Mouse (Mus musculus) heart, postnatal 10 days (tissue): Measurements from ENCODE around the gene Gm20422. TPM values are rescaled to one million over a fixed set of nuclear protein-coding genes. Genes with fewer than 3 reads are reported as not detected.

Source experiments
- DNase-seq, 2 experiments: peaks; one replicate each; pipeline ENCODE4 v3.0.0; 2021
- intact Hi-C: fragments of 180-260 bp; cut with DNase I; formaldehyde crosslinking; loops from one replicate; pipeline ENCODE4 v1.15.1; 2025
- total RNA-seq, 2 experiments: library from RNA; stranded (reverse); gene quantifications; 2 replicates each; pipeline ENCODE4 v1.2.3; 2021

The Gm20422 gene
- total RNA-seq, 2 experiments from 2014 or later: 4.5 to 5.4 TPM

DNA sequence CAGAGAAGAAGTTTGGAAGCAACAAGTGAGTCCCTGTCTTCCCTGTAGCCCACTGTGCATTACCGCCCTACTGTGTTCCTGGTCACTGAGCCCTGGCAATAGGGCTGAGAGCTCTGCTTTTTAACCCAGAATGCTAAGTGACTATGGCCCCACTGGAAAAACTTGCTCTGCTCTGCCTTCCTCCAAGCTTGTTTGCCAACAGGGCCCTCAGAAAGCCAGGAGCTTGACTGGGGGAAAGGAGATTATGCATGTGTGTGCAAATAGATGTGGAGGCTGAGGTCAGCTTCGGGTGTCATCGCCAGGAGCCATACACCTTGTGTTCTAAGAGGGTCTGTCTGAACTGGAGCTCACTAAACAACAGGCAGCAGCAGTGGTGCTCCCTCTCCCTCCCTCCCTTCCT is 19.4 kb upstream of the Gm20422 start:
- DNase-seq: no peak
- intact Hi-C loops: loop anchor here (5.0 kb wide), 1 partner anchor 167 kb away; the partner anchor contains the start of gene Zfp868

DNA sequence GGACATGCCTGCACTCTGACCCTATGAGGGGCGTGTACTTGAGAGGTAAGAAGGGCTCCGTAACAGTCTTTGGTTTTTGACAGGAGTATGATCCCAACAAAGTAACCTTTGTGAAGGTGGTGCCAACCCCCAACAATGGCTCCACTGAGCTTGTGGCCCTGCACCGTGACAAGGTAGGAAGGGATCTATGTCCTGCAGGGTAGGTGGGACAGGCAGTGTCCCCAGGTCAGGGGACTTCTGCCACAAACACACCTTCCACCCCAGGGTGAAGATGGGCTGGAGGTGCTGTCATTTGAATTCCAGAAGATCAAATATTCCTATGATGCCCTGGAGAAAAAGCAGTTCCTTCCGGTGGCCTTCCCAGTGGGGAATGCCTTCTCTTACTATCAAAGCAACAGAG is 19.0 kb upstream of the Gm20422 start:
- intact Hi-C loops: loop anchor here (5.0 kb wide), 1 partner anchor 166 kb away; the partner anchor contains the start of gene Zfp868
- DNase-seq: no peak

DNA sequence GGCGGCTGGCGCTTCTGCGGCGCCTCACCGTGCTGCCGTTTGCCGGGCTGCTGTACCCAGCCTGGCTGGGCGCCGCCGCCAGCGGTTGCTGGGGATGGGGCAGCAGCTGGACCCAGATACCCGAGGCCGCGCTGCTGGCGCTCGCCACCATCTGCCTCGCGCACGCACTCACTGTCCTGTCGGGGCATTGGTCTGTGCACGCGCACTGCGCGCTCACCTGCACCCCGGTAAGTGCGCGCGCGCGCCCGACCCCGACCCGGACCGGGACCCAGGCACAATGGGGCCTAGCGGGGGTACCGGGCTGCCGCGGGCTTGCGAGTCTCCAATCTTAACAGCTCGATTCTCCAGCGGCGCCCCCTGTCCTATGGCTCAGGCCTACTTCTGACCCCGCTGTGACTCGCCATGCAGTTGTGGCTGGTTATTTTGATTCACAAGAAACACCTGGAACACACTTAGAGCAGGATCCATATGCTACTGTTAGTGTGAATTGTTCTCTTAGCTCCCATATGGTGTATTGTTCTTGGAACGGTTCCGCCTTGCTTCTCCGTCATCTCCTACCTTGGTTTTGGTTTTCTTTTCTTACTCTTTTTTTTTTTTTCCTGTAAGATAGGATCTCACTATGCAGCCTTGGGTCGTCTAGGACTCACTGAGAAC is 16.9 kb upstream of the Gm20422 start:
- intact Hi-C loops: loop anchor here (1.0 to 5.0 kb wide), 2 partner anchors 75 to 164 kb away; partner anchors contain the start of gene Zfp868
- no peak for DNase-seq

DNA sequence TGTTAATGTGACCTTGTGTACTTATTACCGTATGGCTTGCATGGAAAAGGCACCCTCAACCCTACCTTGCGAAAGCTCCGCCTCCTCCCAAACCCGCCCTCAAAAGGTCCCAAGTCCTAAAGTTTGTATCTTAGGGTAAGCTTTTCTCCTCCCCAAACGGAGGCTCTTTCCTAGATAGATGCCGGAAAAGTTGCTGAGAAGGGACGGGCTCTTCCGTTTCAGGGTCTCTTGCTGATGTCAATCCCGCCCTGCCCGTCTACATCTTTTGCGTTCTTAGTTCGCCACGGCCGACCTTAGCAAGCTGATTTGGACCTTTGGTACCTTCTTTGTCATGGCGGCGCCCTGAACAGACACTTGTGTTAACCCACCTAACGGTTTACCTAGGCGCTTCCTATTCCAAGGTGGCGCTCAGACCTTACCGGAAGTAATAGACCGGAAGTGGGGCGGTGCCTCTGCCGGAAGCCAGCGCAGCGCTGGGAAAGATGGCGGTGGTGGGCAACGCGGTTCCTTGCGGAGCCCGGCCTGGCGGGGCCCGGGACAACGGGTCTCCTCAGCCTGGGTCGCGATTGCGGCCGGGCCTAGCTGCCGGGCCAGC is 16.2 kb upstream of the Gm20422 start, which contains the start of the genes Atp13a1 and Zfp866:
Atp13a1 (plus strand) TSS at position 391 of the 595 bp plus-strand sequence.
Zfp866 (minus strand) TSS at position 406 of the 595 bp plus-strand sequence.
- intact Hi-C loops: loop anchor here (1.0 to 5.0 kb wide), 2 partner anchors 75 to 164 kb away; partner anchors contain the start of gene Zfp868
- peak; percentile 93 to 94 for DNase-seq

DNA sequence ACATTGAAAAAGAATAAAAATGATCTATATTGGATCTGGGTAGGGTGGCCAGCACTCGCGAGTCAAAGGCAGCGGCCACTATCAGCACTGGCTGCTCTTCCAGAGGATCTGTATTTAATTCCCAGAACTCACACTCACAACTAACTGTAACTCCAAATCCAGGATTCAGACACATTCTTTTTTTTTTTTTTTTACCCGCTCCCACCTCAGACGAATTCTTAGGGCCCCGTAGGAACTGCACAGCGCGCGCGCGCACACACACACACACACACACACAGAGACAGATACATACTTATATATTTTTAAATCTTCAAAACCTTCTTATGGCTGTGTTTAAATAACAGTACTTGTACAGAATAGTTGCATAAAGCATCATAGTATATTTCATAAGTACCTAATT is 15.7 kb upstream of the Gm20422 start:
- intact Hi-C loops: loop anchor here (5.0 kb wide), 1 partner anchor 163 kb away; the partner anchor contains the start of gene Zfp868
- no peak for DNase-seq

DNA sequence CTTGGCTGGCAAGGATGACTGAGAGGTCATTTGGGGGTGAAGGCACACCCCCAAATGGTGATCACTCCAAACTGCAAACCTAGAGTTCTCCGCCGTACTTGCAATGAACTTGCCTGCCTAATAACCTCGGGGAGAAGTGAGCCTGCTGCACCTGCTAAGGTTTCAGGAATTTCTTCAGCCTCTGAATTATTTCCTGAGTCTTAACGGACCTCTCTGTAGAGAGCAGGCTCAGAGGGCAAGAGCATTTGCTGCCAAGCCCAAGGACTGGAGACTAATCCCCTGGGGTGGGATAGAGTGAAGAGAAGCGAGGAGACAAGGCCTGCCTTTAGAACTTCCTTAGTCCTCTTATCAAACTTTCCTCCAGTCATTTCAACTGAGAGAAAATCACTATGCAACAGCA is 15.0 kb upstream of the Gm20422 start:
- intact Hi-C loops: loop anchor here (5.0 kb wide), 1 partner anchor 162 kb away; the partner anchor contains the start of gene Zfp868
- no peak for DNase-seq

DNA sequence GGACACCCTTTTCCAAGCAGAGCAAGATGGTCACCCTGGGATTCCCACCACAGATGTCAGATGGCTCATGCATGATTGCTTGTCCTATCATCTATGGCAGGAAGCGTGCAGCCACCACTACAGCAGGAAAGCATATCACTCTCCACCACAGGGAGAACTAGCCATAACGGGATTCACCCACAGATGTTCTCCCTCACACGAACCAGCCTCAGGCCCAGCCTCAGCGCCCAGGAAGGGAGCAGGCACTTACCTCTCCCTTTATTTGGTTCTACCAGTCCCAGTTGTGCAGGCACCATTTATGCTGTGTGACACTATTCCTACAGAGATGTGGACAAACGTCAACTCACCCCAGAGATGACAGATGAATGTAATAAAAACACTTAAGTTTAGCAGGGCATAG is 14.4 kb upstream of the Gm20422 start:
- no peak for DNase-seq
- intact Hi-C loops: no loop called here

DNA sequence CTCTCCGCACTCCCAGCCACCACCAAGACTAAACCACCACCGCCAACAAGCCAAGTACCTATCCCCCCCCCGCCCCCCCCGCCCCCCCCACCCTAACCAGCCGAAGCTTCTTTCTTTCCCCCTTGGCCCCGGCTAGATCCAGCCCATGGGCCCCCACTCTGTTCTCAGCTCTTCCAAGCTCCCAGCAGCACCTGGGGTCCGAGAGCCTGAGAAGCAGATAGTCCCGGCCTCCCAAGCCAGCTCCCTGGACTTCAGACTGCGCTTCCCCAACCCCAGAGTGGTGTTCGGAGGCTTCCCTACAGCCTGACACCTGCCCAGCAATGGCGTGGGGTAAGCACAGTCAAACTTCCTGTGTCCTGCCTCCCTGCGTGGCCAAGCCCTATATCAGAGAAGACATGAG is 2.4 kb upstream of the Gm20422 start:
- DNase-seq: no peak
- intact Hi-C loops: no loop called here

DNA sequence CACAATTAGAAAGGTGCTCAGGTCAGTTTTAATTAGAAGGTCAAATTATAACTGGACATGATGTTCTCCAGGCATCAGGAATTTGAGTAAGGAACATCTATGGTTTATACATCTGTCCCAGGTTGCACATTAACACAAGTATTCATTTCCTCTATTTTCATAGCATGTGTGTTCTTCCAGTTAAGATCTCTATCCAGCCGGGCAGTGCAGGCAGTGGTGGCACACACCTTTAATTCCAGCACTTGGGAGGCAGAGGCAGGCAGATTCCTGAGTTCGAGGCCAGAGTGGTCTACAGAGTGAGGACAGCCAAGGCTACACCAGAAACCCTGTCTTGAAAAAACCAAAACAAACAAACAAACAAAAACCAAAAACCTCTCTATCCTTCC is 456 bp upstream of the Gm20422 start:
- intact Hi-C loops: no loop called here
- DNase-seq: no peak

DNA sequence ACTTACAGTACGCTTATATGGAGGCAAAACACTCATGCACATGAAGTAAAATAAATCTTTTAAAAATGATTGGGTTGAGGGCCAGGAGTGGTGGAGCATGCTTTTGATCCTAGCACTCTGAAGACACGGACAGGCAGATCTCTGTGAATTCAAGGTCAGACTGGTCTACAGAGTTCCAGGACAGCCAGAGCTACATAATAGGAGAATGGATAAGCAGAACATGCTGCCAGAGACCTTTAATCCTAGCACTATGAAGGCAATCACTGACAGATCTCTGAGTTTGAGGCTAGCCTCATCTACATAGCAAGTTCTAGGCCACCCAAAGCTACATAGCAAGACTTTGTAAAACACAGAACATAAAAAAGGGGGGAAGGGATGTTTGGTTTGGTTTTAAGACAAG is 2.6 kb downstream of the Gm20422 start:
- intact Hi-C loops: no loop called here
- no peak for DNase-seq

DNA sequence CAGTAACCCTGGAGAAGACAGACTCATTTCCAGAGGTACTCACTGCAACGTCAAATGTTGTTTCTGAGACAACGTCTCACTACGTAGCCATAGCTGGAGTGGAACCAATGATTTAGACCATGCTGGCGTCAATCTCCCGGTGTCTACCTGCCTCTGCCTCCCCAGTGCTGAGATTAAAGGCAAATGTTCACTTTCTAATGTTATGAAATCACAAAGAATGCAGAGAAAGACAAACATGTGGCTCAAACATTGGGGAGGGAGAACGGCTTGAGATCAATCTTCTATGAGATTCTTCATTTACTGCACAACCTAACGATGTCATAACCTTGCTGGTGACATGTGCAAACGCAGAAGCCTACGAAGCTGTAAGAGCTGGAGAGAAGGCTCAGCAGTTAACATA is 3.5 kb downstream of the Gm20422 start:
- intact Hi-C loops: no loop called here
- no peak for DNase-seq

DNA sequence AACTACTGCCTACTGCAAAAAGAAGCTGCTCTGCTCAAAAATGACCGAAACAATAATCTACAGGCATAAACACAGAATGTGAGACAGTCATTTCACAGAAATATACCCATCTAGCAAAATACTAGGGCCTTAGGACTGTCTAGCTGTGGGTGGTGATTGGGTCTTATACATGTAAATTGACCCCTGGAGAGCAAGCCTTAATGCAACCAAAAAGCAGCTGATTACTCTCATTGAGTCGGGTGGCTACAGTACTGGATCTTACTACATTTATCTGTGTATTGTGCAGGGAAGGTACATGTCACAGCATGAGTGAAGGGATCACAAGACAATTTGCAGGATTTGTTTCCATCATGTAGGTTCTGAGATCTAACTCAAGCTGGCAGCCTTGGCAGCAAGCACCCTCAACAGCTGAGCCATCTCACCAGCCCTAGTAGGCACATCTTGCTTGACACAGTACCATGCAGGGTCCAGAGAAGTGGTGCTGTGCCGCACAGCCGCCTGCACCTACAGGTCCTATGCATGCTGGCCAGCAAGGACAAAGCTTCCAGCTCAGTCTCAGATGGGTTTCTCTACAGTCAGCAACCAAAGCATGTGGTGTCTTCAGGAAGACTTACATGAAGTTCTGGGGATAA is 12.8 kb downstream of the Gm20422 start:
- DNase-seq: no peak
- intact Hi-C loops: no loop called here

DNA sequence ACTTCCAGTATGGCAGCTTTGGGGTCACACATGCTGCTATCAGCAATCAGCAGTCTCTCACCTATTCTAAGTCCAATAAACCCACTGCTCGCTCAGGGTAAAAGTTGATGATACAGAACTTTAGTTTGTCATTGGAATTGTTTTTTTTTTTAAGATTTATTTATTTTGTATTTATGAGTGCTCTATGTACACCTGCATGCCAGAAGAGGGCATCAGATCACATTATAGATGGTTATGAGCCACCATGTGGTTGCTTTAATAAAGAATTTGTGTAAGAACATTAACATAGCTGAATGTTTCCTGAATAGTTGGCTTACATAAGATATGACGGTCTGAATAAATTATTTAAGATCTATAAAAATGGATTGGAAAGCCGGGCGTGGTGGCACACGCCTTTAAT is 16.4 kb downstream of the Gm20422 start:
- intact Hi-C loops: no loop called here
- DNase-seq: no peak

DNA sequence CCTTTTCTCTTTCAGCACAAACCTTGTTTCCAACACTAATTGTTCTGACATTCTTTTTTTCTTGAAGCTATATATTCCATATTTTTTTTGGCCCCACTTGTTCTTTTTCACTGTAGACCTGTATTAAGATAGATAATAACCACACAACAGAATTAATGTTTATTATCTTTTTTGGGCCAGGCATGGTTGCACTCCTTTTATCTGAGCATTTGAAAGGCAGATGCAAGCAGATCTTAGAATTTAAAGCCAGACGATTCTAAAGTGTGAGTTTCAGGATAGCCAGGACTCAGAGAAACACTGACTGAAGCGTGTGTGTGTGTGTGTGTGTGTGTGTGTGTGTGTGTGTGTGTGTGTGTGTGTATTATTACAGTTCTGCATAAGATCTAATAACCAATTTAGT is 22.2 kb downstream of the Gm20422 start:
- intact Hi-C loops: no loop called here
- DNase-seq: no peak

DNA sequence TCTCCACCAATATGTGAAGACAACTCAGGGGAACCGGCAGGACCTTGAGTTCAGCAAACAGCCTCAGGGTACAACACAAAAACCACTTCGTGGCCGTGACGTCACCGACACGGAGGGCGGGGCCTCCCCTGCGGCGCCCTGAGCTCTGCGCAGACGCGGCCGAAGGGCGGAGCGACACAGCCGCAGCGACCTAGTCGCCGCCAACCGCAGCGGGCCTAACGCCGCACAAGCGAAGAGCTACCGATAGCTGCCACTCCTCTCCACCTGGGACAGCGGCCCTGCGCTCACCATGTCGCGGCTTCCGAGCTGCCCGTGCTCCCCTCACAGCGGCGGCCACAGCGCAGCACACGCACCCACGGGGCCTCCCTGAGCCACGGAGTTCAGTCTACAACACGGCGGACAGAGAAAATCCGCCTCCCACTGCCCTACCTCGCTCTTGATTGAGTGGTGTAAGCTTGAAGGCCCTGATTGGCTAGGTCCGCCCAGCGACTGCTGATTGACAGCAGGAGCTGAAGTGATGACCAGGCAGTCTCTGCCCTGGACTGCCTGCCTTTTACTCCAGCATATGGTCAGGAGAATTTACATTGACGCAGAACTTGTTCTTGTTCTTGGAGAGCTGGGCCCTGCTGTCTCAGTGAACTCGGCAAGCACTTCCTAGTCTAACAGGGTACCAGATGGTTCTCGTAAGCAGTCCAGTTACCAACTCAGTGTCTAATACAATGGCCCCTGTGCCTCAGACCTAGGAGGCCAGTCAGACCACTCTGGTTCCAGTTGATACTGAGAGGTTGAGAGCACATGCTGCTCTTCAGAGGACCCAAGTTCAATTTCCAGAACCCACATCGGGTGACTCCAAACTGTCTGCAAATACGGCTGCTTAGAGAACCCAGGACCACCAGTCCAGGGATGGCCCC is 24.9 kb downstream of the Gm20422 start, which contains the start of gene Zfp963:
Zfp963 (minus strand) TSS at position 427 of the 911 bp plus-strand sequence.
- intact Hi-C loops: loop anchor here (2.0 kb wide), 2 partner anchors 19 to 33 kb away; no protein-coding TSS in a partner anchor
- DNase-seq: peak; percentile 97

DNA sequence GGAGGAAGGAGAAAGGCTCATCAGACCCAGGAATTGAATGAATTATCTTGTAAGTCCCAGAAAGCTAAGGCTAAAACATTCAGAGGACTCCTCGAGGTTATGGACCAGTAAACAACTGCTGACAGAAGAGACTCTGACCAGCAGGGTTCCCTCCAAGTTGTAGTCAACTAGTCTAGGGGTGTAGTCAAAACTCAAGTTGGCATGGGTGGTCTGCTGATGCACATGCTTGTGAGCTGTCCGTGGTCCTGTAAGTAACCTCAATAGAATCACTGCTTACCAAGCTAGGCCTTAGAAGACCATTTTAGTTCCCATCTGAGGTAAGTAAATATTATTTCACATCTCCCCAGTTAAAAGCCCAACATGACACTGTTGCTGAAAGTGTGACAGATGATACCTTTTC is 33.5 kb downstream of the Gm20422 start:
- intact Hi-C loops: no loop called here
- no peak for DNase-seq

DNA sequence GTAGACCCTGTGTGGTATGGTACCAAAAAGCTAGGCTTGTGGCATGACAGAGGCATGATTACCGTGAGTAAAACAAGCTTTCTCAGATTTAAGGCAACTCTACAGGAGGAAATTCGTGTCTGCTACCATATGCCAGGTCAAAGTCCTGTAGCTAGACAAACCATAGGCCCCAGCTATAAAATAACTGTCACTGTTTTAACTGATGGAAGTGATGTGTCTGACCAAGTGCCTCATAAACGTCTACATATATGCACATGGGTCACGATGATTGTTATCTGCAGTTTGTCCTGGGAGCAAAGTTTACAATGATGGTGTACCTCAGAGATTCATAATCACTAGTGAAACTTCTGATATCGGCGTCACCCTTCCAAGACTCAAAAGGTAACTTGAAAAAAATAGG is 33.9 kb downstream of the Gm20422 start:
- DNase-seq: no peak
- intact Hi-C loops: no loop called here

DNA sequence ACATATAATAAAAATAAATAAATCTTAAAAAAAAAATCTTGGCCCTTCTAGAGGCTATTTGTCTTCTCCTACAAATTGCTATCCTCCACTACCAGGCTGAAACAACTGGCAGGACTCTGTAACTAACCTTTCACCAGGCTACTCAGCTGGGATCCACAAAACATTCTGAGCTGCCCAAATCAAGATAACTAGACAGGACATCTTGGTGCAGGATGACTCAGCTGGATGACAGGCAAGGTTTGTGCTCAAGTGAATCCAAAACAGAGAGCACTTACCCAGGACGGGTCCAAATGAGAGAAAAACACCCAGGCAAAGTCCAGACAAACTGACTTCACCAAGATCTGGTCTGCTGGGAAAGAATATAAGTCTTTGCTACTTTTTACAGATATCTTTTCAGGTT is 39.2 kb downstream of the Gm20422 start:
- DNase-seq: no peak
- intact Hi-C loops: no loop called here

DNA sequence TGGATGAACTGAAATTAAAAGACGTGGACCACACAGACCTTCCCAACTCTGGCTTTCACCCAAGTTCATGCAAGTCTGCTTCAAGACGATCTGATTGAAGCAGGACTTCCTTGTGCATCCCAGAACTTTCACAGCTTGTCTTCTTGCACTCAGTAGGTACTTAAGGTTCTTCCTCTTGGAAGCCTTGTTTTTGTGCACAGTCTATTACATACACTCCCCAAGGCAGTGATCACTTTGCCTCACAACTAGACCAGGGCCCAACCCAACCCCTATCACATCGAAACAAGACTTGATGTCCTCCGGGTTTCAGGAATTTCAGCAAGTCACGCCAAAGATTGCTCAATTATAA is 57.5 kb downstream of the Gm20422 start:
- DNase-seq: no peak
- intact Hi-C loops: loop anchor here (2.0 to 5.0 kb wide), 2 partner anchors 32 to 60 kb away; partner anchors contain the start of gene Zfp963
